Mouse (Mus musculus) bone marrow macrophage, adult 2 months (primary cell): Measurements from ENCODE around the gene Pawr.

ENCODE experiments used
- CTCF ChIP-seq: IDR thresholded peaks from 2 replicates; pipeline ENCODE4 v1.5.1; 2012; ENCODE audit warnings: low read depth, mild to moderate bottlenecking, low read length, moderate library complexity
- POLR2A ChIP-seq: IDR thresholded peaks from 2 replicates; pipeline ENCODE4 v1.6.1; 2012; ENCODE audit warnings: mild to moderate bottlenecking, low read depth, low read length, borderline replicate concordance

DNA sequence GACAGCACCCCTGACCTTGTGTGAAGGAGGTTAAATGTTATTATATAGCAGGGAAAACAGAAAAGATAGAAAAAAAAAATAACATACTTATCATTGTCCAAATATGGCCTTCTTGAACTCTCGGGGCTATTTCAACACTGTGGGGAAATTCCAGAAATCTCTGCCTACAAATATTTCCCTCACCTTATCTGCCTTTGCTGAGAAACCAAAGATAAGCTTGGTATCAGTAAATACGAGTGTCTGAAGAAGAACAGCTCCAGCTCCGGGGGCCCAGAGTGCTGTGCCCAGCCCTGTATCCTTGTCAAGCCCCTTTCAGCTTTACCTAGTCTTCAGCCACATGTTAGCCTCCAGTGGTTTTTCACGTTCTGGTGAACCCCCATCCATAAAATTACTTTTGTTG, 113.2 kb downstream of the Pawr start:
- TF ChIP-seq CTCF, result no peak
- TF ChIP-seq POLR2A, result no peak
